Mouse (Mus musculus): ENCODE results near the gene Zar1. TPM values are rescaled to one million over a fixed set of nuclear protein-coding genes. Genes with fewer than 3 reads are reported as not detected.
"Not testable (repeated sequence)": the region's sequence is repeated elsewhere in the genome, so short reads cannot be mapped to it uniquely, and the experiment has no call there.

Gene Zar1
- polyA plus RNA-seq, 1 experiment from 2014 or later: 4.6 TPM

GRCm38 (mm10) chr5:72563183-72563582 lies 17.9 kb downstream of the Zar1 start:
- not testable (repeated sequence) for H3K9me3 ChIP-seq

GRCm38 (mm10) chr5:72560976-72561628 lies 20.0 kb downstream of the Zar1 start:
- no peak overlapping the region for H3K27ac ChIP-seq
- H3K27me3 ChIP-seq: no peaks in the 10 kb centered on the region
- no peak overlapping the region for H3K9ac ChIP-seq
- no peak overlapping the region for H3K4me3 ChIP-seq
- H3K36me3 ChIP-seq: no peaks in the 10 kb centered on the region
- peaks cover 5% of the 10 kb centered on the region; the same call in 1 of the 2 replicates for H3K4me1 ChIP-seq
- no peak overlapping the region for H3K4me2 ChIP-seq (replicated peaks)
- 74% methylated on average over 3 of the region's 3 CpGs for WGBS
- no peaks in the 10 kb centered on the region for H3K9me3 ChIP-seq
- ATAC-seq (ENCODE audit: insufficient number of reproducible peaks, insufficient read depth, low FRiP score, low TSS enrichment): no peak

More at GRCm38 (mm10) chr5:72563183-72563582, 17.9 kb downstream of the Zar1 start:
- H3K27ac ChIP-seq; H3K27me3 ChIP-seq; H3K4me1 ChIP-seq; H3K9ac ChIP-seq; ATAC-seq (ENCODE audit: insufficient number of reproducible peaks, insufficient read depth, low FRiP score, low TSS enrichment); H3K36me3 ChIP-seq; H3K4me3 ChIP-seq; H3K4me2 ChIP-seq (replicated peaks): not testable (repeated sequence)
- WGBS: 67% methylated on average over 2 of the region's 2 CpGs

GRCm38 (mm10) chr5:72559544-72560049 lies 21.5 kb downstream of the Zar1 start, which contains the start of gene Nfxl1:
TSS of gene Nfxl1 (minus strand) at chr5:72559684.
- Histone ChIP-seq H3K4me3 (peak within 1 kb of the TSS; percentile 90), H3K9ac (peak within 1 kb of the TSS; percentile 90), H3K9me3 (no peaks in the 10 kb centered on the region), H3K27ac (peak within 1 kb of the TSS; percentile 63; the same call in 1 of the 2 replicates), H3K27me3 (no peaks in the 10 kb centered on the region), H3K36me3 (0 out of 2 replicates have a peak, but pooled peaks cover 6% of the 10 kb centered on the region), H3K4me1 (peaks cover 5% of the 10 kb centered on the region; the same call in 1 of the 2 replicates), H3K4me2 (replicated peaks) (peak within 1 kb of the TSS; percentile 81)
- under 1% methylated on average over 42 of the region's 42 CpGs for WGBS
- ATAC-seq (ENCODE audit: insufficient number of reproducible peaks, insufficient read depth, low FRiP score, low TSS enrichment): peak; percentile 96

- H3K36me3 ChIP-seq: 0 out of 2 replicates have a peak, but pooled peaks cover 8% of the 10 kb centered on the region
- H3K4me2 ChIP-seq (replicated peaks): peak overlapping the region; percentile 81
- H3K4me1 ChIP-seq: peaks cover 5% of the 10 kb centered on the region; the same call in 1 of the 2 replicates
- peak overlapping the region; percentile 90 for H3K9ac ChIP-seq
- under 1% methylated on average over 57 of the region's 57 CpGs for WGBS
- H3K27me3 ChIP-seq: no peaks in the 10 kb centered on the region
- no peaks in the 10 kb centered on the region for H3K9me3 ChIP-seq
- ATAC-seq (ENCODE audit: insufficient number of reproducible peaks, insufficient read depth, low FRiP score, low TSS enrichment): peak; percentile 78
- peak overlapping the region; percentile 63; the same call in 1 of the 2 replicates for H3K27ac ChIP-seq
- H3K4me3 ChIP-seq: peak overlapping the region; percentile 90
Measured at GRCm38 (mm10) chr5:72558716-72559526, 22.1 kb downstream of the Zar1 start.

GRCm38 (mm10) chr5:72556245-72556644 lies 24.8 kb downstream of the Zar1 start:
- H3K36me3 ChIP-seq: 0 out of 2 replicates have a peak, but pooled peaks cover 8% of the 10 kb centered on the region
- no peak overlapping the region for H3K27ac ChIP-seq
- no peak overlapping the region for H3K4me3 ChIP-seq
- peaks cover 5% of the 10 kb centered on the region; the same call in 1 of the 2 replicates for H3K4me1 ChIP-seq
- H3K4me2 ChIP-seq (replicated peaks): no peak overlapping the region
- no peak overlapping the region for H3K9ac ChIP-seq
- 75% methylated on average over 3 of the region's 3 CpGs for WGBS
- ATAC-seq (ENCODE audit: insufficient number of reproducible peaks, insufficient read depth, low FRiP score, low TSS enrichment): no peak
- no peaks in the 10 kb centered on the region for H3K9me3 ChIP-seq
- no peaks in the 10 kb centered on the region for H3K27me3 ChIP-seq

GRCm38 (mm10) chr5:72551209-72551608 lies 29.8 kb downstream of the Zar1 start:
- H3K36me3 ChIP-seq: 0 out of 2 replicates have a peak, but pooled peaks cover 8% of the 10 kb centered on the region
- H3K27ac ChIP-seq: no peak overlapping the region
- H3K4me3 ChIP-seq: no peak overlapping the region
- H3K9ac ChIP-seq: no peak overlapping the region
- H3K27me3 ChIP-seq: no peaks in the 10 kb centered on the region
- ATAC-seq (ENCODE audit: insufficient number of reproducible peaks, insufficient read depth, low FRiP score, low TSS enrichment): no peak
- no peaks in the 10 kb centered on the region for H3K4me1 ChIP-seq
- no peak overlapping the region for H3K4me2 ChIP-seq (replicated peaks)
- 96% methylated on average over 3 of the region's 3 CpGs for WGBS
- H3K9me3 ChIP-seq: no peaks in the 10 kb centered on the region

- Histone ChIP-seq H3K4me1 (no peaks in the 10 kb centered on the region), H3K4me3 (no peak overlapping the region), H3K4me2 (replicated peaks) (no peak overlapping the region), H3K9ac (no peak overlapping the region), H3K36me3 (peaks cover 45% of the 10 kb centered on the region), H3K27ac (no peak overlapping the region), H3K27me3 (no peaks in the 10 kb centered on the region), H3K9me3 (no peaks in the 10 kb centered on the region)
- ATAC-seq (ENCODE audit: insufficient number of reproducible peaks, insufficient read depth, low FRiP score, low TSS enrichment): no peak
- WGBS: 92% methylated on average over 3 of the region's 3 CpGs
Measured at GRCm38 (mm10) chr5:72528896-72529295, 52.2 kb downstream of the Zar1 start.

Other genes starting within 250 kb of the Zar1 start
- 4.8 and 5.6 TPM in 2 replicates for gene Corin, start 76.8 kb downstream of the Zar1 start, polyA plus RNA-seq (2016; fragmentation: Nextera tagmentation; extraction: Ambion mirVana)
- gene Nfxl1, start 21.6 kb downstream of the Zar1 start, polyA plus RNA-seq (2016; fragmentation: Nextera tagmentation; extraction: Ambion mirVana): 28.0 and 30.2 TPM in 2 replicates
- gene Gm5868, start 6.3 kb upstream of the Zar1 start, polyA plus RNA-seq (2016; fragmentation: Nextera tagmentation; extraction: Ambion mirVana): 1.2 TPM in 2 replicates
- not detected in 2 replicates for gene Cnga1, start 63.0 kb upstream of the Zar1 start, polyA plus RNA-seq (2016; fragmentation: Nextera tagmentation; extraction: Ambion mirVana)
- gene Nipal1, start 66.5 kb upstream of the Zar1 start, polyA plus RNA-seq (2016; fragmentation: Nextera tagmentation; extraction: Ambion mirVana): 0.56 and 1.1 TPM in 2 replicates
- gene Txk, start 171.5 kb upstream of the Zar1 start, polyA plus RNA-seq (2016; fragmentation: Nextera tagmentation; extraction: Ambion mirVana): 0.12 TPM in 1 of 2 replicates, not detected in the other

Data from embryonic facial prominence, embryonic 12.5 days (tissue).